Mouse (Mus musculus): ENCODE measurements at regions not wholly inside any gene's neighbourhood (a gene's known extent, or its start where the extent isn't known, plus 50 kb on each side); places are given as distances from the start of the nearest gene placed in this dataset.
"Not testable (repeated sequence)": the region's sequence is repeated elsewhere in the genome, so short reads cannot be mapped to it uniquely, and the experiment has no call there.

DNA sequence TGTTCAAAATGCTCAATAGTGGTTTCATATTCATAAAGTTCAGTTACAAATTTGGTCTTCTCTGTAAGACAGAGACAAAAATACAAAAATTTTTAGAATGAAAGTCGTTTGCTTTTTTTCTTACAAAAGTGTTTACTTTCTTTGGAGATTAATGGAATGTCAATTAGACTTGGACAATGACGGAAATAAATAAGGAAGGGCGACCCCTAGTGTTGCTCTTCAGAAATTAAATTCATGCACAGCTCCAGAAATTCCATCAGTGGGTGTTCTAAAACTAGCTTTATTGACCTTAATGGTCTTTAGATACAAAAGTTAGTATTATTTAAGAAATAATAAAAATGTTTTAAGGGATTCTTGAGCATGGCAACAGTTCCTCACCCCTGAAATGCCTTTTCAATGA, 141.8 kb upstream of the Lama2 start:
- peak; percentile 3 to 9 for DNase-seq

GRCm38 (mm10) chr10:27802368-27802767, 182.8 kb upstream of the Lama2 start:
- no peak for DNase-seq

DNA sequence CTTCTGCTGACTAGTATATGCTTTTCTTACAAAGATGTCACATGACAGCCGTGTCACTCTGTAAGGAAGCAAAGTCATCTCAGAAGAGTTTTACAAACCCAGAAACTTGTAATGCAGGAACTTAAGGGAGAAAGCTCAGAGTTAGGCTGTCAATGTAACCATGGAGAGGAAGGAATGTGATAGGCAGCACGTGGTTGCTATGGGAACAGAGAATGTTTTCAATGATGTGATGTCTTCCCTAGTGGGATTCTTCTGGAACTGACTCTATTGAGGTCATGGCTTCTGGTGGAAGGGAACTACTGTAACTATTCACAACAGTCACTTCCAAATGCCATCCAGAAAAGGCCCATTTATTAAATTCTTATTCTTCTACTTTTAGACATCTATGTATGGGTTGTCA, 190.0 kb upstream of the Lama2 start:
- no peak for DNase-seq

DNA sequence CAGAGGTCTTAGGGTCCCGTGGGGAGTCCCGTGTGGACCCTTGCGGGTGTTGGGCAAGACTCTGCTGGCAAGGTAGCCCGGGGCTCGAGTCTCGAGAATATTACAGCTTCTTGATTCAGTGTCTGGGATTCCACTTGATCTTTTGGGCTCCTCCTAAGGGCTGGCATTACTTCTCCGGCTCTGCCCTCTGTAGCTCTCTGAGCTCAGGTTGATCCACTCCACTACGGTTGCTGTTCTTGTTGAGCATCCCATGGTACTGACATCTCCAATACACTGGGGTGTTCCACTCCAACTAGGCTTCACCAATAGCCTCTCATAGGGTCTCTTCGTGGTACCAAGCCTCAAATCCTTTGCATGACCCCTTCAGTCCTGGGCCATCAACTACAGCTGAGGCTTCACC, 206.1 kb upstream of the Lama2 start:
- DNase-seq, result not testable (repeated sequence)

GRCm38 (mm10) chr10:27828346-27828745, 208.8 kb upstream of the Lama2 start:
- no peak for DNase-seq

DNA sequence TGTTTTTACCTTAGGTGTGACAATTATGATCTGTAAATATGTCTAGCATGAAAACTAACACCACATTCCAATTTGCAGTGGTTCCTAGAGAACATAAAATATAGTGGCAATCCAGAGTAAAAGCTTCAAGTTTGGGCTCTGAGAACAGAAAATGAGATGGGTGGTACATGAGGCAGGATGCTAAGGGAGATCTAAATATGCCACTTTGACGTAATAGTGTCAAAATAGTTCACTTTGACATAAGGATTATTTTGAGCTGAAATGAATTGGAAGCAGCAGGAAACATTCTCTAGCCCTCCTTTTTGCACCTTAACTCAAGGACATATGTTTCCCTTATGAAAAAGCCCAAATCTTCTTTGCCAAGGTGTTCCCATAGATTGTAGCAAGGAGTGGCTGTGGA, 219.1 kb upstream of the Lama2 start:
- DNase-seq, result no peak

DNA sequence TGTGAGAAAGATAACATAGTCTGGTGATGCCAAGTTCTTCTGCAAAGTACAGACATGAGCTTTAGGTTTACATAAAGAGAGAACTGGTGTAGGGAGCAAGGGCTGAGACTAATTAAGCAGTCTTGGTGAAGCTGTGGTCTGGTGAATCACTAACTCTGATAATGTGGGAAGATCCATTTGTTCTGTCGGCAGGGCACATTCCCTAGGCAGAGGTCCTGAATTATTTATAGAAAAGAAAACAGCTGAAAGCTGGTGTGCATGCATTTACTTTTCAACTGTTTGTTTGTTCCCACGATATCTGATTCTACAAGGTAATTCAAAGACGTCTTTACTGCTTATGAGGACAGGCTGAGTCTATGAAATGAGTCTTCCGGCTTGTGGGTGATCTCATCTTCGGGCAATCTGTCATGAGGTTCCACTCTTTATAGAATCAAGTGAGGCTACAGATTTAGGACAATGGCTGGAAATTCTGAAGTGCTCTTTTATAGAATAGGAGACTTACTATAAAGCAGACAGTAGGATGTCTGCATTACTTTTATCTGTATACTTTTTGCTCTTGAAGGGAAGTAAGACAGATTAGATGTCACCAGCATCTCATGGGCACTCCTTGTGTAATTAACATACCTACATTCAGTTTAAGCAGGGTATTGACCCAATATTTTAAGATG, 221.6 kb upstream of the Lama2 start:
- no peak for DNase-seq

GRCm38 (mm10) chr10:27843010-27843409, 223.5 kb upstream of the Lama2 start:
- DNase-seq, result no peak

DNA sequence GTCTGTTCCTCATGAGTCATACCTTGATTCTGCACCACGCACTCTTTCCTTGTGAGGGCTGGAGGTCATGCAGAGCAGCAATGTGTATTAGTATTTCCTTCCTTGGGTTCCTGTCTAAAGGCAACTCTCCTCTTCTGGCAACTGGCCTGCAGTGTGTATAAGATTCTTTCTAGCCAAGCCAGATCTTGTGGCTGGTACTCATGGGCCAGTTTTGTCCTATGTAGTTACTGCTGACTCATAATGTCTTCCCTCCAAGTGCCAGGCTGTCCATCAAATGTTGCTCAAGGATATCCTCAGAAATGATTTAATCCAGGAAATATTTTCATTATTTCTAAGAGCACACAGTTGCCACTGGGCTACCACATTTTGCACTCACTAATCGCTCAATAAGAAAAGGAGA, 211.0 kb upstream of the Ptprk start:
- no peak for DNase-seq

DNA sequence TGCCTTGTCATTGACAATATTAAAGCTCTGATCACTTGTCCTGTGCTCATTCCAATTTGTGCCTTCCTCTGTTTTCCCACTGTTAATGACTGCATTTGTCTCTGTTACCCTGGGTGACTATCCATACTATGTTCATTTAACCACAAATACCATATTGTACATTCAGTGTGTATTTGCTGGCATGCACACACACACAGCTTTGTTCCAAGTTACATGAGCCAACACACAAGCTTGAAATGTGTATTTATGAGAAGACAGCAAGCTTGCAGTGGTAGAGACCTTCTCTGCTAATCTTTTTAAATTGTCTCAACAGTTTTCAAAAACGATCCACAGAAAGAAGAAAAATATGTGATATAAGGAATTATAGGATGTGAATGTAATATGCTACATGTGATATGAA, 193.8 kb upstream of the Ptprk start:
- DNase-seq, result no peak

GRCm38 (mm10) chr10:27891778-27892512, 182.7 kb upstream of the Ptprk start:
- DNase-seq, result no peak

GRCm38 (mm10) chr10:27916406-27916805, 158.2 kb upstream of the Ptprk start:
- DNase-seq, result no peak

DNA sequence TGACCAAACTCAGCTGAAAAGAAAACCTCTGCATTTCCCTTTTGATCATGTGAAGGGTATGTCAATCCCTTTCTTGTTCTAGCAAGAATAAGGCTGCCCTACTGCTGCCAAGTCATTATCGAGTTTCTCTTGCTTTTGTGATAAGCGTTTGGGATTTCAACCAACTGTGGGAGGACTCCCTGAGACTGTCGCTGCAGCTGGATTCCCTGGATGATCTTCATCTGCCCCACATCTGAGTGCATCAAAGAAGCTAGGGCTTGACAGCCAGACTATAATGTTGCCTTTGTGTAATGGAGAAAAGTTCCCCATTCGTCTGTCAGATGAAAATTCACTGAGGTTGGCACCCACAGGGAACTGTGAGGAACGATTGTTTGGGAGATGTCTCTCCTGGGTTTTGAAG, 147.4 kb upstream of the Ptprk start:
- no peak for DNase-seq

DNA sequence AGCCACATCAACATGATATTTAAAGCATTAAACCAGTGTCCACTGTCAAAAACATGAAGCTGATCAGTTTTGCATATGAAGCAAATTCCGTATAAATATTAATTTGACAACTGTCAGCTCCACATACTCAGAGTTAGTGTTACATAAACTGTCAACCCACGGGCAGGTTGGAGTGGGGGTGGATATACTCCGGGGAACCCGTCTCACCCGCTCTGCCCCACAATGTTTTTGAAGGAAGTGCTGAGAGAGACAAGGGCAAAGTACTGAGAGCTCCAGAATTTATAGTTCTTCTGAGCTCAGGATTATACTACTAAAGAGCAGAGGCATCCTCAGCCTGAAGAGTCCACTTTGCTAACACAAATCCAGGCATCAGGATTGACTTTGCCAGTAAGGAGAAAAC, 132.5 kb upstream of the Ptprk start:
- no peak for DNase-seq

DNA sequence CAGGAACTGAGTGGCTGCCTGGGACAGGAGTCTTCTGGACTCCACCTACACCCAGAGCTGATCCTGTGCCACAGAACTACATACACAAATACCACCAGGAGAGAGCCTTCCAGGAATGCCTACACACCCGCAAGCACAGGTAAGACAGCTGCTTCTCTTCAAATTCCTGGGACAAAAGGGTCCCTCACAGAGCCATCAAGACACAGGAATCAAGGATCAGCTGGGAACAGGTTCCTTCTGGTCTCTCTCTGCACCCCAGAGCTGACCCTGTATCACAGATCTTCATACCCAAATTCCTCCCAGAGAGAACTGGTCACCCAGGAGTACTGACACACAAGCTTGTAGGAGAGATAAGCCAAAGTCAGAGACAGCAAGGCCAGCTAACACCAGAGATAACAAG, 125.5 kb upstream of the Ptprk start:
- DNase-seq, result no peak

DNA sequence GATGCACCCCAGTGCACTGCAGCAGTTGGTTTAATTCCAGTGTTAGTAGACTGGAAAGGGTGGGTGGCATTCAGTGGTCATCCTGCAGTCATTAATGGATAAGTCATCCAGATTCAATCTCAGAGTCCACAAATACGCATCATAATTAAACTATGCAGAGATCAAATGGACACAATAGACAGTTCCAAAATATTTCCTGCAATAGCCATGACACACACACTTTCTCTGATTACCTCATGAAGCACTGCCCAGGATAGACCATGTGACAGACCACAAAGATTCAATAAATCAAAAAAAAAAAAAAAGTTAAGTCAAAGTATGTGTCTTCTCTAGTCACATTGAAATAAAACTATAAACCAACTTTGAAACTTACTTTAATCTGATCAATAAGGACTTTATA, 106.4 kb upstream of the Ptprk start:
- no peak for DNase-seq

DNA sequence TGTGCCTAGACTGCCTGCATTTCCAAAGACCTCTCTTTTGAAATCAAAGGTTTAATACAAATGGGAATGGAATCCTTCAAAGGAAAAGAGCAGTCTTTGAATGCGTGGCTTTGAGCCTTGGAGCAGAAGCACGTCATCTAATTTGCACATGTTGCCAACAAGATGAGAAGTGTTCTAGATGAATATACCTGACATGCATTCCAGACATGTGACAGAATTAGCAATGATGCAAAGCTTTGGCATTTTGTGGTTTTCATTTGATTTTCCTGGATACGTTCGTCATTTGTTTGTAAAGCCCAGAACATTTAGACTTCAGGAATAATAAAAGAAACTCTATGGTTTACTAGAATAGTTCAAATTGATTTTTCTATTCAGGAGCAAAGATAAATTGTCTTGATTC, 90.6 kb upstream of the Ptprk start:
- DNase-seq, result no peak

DNA sequence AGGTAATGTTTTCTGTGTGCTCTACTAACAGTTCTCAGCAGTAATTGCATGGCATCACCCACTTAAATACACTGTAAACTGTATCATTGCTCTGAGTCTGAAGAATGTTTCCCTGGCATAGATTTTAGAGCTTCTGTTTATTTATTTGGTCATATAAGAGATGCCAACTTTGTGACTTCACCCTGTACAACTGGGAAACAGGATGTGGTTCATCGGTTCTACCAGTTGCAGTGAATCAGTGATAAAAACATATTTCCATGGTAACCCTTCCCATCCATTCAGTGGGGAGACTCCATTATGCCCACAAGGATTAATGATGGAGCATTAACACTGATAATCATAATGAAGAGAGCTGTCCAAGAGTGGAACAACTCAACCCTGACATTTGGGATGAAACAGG, 89.6 kb upstream of the Ptprk start:
- no peak for DNase-seq

GRCm38 (mm10) chr10:27987026-27987425, 87.6 kb upstream of the Ptprk start:
- no peak for DNase-seq

- no peak for DNase-seq
Observed at GRCm38 (mm10) chr10:27988066-27988465, 86.6 kb upstream of the Ptprk start.

DNA sequence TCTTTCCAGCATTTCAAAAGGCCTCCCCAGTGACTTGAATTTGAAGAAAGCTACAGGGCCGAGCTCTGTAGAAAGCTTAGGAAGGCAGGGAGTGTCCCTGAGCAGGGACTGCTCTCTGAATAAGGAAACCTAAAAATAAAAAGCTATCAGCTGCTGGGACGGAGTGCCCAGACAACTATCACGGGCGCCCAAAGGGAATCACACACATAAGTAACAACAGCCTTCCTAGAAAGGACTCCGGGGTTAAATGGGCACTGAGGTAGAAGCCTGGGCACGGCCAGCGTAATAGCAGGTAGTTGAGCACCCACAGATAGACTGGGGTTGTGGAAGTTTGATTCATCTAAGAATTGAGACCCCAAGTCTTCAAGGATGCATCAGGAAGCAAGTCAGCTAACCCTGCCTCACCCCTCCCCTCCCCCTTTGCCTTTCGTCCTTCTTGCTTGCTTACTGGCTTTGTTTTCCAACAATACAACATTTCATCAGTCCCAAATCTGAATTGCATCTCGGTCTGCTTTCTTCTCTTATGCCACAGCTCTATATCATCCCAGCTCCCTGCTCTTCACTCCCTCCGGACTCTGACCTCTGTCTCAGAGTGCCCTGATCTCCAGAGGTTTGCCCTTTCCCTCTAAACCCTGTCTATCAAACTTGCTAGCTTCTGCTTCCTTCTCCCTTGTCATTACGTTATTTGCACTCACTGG, 84.1 kb upstream of the Ptprk start:
- DNase-seq, result no peak

- no peak for DNase-seq
Observed at GRCm38 (mm10) chr10:27991057-27991365, 83.6 kb upstream of the Ptprk start.

- DNase-seq, result no peak
Observed at GRCm38 (mm10) chr10:27994376-27995034, 80.1 kb upstream of the Ptprk start.

DNA sequence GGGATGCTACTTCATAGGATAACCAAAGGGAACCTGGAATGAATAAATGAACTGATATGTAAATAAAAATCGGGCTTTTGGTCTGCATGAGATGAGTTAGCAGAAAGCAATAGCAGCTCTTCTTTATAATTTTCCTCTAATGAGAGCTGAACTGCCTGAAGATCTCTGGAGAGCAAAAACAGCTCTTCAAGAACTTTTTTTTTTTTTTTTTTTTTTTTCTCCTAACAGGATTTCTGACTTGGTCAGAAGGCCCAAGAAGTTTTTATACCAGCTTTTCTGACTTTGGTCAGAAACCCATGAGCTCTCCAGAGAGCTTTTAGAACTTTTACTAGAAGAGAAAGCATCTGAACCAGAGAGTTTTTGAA, 79.6 kb upstream of the Ptprk start:
- no peak for DNase-seq

Data from cerebellum, adult 18-20 months (tissue).